Mouse (Mus musculus) frontal cortex, postnatal 10 days (tissue): ENCODE results near the gene Apba2.

Experiments used
- DNase-seq, 2 experiments: peaks; one replicate each; pipeline ENCODE4 v3.0.0; 2022; ENCODE audit warnings: low spot score in 2 of 2, mixed read lengths in 1 of 2

The Apba2 gene

DNA sequence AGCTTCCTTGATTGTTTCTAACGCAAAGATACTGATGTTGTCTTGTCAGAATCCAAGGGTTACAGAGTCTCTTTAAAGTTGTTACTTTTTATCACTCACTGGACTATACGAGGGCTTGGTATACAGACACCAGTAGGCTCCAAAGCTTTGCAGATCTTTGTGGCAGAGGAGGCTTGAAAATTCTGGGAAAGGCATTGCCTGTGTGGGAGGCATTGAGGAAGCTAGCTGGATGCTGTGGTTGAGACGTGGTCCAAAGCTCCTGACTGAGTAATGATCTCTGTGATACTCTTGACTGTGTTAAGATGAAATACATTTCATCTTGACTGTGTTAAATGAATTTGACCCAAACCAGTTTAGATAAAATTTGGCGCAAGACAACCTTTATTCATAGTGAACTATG is 84.6 kb downstream of the Apba2 start:
- DNase-seq = no peak

DNA sequence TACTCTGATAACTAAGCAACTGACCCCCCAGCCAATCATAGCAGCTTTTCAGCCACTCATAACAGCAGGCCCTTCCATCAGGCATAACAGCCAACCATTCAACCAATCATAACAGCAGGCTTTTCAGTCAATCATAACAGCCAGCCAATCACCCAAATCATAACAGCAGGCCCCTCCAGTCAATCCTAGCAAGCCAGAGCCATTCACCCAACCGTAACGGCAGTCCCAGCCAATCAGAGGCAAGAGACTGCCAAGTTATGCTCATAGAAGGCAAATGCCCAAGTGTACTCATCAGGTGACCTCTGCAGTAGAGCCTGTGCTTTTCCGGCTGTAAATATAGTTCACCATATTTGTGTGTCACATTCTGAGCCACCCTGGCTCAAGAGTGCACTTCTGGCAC is 85.1 kb downstream of the Apba2 start:
- no peak for DNase-seq

DNA sequence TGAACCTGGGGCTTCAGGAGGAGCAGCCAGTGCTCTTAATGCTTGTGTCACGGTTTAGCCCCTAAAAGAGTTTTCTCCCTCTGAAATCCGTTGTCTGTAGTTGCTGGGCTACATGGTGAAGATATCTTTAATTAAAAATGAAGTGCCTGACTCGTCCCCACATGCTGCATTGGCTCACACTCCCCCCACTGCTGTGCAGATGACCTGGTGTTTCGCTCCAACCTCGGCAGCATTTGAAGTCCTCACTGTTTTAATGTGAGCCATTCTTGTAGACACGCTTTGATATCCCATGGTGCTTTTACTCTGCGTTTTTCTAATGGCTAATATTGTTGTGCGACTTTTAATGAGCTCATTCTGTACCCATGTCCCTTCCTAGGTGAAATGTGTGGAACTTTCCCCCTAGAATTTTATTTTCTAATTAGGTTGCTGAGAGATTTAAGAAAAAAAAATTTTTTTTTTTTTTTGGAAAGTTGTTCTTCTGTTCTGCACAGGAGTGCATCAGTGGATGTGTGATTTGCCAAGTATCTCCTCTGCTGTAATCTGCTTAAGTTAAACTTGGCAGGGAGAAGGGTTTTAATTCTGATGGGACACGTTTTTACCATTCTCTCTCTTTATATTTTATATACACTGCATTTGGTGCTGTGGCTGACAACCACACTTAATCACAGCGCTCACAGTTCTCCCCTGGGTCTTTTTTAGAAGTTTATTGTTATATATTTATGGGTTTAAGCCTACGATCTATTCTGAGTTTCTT is 87.3 kb downstream of the Apba2 start:
- DNase-seq = no peak

DNA sequence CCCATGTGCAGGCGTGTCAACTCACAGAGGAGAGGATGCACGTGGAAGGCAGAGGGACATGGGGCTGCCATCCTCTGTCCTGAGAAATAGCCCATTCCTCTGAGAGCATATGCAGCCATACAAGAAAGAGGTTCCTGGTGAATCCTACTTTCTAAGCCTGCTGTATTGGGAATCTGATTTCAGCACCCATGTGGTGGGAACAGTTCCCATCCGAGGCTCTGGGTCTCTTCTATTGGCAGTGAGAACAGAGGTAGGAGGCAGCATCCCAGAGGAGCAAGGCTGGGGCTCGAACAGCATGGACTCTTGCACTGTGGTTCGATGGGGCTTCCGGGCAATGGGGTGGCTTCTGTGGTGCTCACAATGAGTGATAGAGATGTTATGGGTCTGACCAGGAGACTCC is 93.8 kb downstream of the Apba2 start:
- no peak for DNase-seq

DNA sequence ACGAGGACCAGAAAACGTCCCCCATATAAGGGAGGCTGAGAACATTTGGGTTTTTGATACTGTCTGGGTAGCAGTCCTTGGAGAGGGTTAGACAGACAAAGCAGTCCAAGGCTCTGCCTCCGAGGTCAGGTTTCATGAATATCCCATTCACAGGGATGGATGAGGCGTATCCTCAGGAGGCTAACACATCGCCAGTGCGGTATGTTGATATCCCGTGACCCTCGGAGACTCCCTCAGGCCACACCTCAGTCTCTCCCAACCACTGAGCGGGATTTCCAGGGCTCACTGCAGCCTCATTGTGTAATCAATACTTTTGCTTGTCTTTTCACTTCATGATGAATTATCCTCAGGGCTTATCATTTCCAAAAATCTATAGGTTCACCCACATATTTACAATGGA is 95.1 kb downstream of the Apba2 start:
- no peak for DNase-seq

DNA sequence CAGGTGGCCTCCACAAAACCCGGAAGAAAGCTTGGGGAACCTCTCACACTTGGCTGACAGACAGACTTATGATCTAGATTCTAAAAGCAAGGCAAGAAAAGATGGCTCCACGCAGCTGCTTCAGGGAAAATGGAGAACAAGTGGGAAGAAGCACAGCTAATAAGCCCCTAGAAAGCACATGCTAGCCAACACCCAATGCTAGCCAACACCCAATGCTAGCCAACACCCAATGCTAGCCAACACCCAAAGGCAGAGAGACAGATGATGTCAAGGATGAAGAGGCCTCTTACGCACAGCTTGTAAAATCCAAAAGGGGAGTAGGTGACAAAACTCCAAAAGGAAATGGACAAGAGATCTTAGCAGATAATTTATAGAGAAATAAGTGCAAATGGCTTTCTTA is 108.4 kb downstream of the Apba2 start:
- no peak for DNase-seq

DNA sequence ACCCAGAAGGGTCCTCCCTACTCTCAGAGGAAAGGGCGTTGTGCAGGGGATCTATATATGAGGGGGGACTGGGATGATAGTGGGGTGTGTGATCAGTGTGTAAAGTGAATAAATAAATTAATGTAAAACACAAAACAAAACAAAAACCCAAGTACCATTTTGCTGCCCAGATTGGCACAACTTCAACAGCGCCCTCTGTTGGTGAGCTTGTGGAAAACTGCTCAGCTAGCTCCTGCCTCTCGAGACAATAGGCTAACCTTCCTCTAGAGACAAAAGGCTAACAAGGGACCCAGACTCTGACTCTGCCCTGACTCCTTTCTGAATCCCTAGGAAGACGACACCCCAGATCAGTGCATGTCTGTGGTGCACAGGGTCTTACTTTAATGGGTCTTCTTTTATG is 109.4 kb downstream of the Apba2 start:
- DNase-seq = no peak

DNA sequence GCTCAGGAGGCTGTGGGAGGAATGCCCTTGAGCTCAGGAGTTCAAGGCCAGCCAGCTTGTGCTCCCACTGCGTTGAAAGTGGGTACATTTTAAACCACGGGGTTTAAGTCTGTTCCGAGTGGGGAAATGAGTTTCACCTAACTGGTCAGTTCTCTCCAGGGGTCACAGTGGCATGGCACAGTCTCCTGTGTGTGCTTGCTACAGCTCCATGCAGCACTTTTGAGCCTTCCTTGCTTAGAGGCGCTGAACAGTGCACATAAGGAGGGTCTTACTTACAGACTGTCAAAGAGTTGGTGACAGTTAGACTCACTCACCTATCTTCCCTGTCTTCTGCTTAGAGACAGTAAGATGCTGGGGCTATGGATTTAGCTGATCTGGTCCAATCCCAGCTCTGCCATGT is 117.8 kb downstream of the Apba2 start:
- no peak for DNase-seq

DNA sequence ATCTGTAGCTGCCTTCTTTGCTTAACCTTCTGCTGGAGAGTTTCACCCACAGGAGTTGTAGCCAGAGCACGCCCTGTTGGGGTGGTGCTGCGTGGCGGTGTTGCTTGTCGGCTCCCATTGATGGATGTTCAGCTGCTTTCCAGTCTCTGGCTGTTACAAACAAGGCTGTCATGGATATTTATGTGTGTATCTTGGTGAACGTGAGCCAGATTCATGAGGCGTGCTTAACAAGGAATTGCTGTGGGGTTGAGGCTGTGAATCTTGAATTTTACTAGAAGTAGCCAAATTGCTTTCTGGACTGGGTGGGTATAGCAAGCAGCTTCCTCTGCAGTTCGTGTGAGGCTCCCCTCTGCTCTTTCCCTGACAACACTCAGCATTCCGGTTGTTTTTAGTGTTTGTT is 125.0 kb downstream of the Apba2 start:
- no peak for DNase-seq

DNA sequence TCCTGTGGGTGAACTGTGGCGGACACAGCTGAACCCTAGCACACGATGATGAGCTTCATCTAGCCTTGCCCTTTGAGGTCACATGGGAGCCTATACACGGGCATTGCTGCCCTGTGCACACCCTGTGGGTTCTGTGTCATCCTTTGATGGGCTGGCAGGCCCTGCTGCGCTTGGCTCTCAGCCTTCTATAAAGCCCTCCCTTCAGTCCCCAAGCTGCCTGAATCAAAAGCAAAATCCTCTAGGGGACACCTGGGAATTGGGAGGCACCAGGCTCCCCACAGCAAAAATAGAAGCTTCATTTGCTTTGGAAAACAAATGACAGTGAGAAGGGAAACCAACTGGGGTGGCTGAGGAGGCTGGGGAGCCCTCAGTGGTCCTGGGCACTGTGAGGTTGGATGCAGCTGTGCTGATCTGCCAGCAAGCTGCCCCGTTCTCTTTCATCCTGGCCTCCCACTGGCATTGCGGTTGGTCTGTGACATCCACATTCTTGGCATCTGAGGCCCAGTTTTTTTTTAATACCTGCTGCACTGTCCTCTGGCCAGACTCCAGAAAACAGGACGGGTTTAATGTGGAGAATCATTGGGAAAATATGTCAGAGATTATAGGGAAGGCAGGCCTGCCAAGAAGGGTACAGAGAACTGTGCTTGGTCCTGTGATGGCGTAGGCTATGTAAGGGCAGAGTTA is 126.6 kb downstream of the Apba2 start:
- no peak for DNase-seq

DNA sequence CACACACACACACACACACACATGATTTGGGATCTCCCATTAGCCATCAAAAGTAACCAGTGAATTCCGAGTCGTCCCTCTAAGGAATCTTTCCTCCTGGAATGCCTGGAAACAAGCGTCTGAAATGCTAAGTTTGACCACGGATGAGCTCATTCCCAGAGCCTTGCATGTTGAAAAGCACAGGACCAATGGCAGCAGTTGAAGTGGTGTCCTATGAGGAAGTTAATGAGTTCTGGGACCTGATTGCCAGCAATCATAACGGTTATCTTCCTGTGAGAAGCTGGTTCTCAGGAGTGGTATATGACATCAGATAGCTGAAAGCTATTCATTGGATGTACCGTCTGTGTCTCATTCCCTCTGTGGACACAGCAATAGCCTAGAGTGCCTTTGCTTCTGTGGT is 129.2 kb downstream of the Apba2 start:
- DNase-seq = no peak

DNA sequence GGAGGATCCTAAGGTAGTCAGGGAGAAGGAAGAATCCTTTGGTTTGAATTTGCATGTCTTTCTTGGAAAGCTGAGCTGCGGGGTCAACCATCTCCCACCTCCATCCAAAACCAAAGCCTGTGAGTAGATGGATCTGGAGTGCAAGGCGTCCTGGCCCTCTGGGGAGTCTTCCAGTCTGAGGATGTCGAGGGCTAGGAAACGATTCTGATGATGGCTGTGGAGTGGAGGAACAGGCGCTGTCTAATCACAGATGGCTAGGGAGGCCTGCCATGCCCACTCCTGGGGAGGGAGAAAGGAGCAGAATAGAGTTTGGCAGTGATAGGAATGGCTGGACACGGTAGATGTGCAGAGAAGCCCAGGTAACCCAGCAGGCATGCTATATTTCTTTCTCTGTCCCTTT is 129.6 kb downstream of the Apba2 start:
- DNase-seq = no peak

DNA sequence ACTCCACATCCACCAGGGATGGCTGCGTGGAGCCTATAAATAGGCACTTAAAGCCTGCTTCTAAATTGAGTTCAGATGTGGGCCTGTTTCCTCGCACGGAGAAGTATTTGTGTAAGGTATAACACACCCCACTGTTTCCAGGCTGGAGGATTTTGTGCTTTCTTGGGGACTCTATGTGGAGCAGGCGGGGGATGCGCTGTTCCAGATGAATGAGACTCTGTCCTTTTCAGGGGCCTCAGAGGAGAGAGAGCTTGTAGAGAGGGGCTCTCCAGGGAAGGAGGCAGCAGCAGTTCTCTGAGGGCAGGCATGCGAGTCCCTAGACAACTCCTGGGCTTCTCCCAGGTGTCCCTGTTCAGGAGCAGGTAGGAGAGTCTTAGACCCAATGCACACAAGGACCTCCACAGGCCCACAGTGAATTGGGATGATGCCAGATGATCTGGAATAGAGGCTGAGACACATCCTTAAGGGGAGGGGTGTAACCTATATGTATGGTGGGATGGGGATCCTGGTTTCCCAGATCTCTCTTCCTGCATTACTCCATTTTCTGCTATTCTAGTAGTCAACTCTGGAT is 130.4 kb downstream of the Apba2 start:
- DNase-seq = peak in 1 of 2 experiments; percentile 38

DNA sequence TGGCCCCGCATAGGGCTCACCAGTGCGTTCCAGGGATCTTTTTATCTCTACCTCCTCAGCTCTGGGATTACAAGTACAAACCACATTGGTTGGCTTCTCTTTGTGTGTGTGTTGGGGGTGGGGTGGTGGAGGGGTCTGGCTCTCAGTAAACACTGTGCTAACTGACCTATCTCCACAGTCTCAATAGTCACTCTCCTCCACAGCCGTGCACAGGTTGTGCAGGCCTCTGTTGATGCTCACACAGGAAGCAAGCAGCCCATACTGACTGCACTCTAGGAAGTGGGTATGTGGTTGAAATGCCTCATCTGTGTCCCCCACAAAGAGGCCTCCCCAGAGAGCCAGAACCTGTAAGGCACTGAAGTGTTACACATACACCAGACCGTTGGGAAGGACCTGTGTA is 131.7 kb downstream of the Apba2 start:
- no peak for DNase-seq

DNA sequence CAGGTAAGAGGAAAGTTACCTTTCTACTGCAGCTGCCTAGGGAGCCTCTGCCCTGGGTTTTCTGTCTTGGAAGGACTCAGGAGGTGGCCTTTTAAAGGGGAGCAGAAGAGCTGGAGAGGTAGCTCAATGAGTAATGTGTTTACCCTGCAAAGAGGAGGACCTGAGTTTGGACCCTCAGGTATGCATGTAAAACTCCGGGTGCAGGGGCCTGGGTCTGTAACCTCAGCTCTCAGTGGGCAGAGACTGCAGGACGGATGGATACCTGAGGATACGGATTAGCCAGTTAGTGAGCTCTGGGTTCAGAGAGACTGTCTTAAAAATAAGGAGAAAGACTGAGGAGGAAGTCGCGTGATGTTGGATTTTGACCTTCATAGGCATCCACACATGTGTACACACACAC is 132.4 kb downstream of the Apba2 start:
- DNase-seq = no peak

DNA sequence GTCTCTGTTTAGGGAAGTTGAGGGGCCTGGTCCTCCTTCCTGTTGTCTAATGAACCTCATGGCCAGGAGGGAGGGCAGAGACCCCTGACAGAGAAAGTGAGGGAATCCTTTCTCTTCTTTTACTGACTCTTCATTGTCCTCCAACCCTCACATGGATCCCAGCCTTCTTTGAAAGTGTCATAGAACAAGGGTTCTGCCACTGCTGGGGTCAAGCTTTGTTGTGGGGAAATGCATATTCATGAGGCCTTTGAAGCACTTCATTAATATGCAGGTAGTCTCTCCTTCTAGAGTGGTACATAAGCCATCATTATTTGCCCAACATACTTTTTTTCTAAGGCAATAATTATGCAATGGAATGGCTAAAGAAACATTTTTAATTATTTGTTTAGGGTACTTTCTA is 133.0 kb downstream of the Apba2 start:
- no peak for DNase-seq

DNA sequence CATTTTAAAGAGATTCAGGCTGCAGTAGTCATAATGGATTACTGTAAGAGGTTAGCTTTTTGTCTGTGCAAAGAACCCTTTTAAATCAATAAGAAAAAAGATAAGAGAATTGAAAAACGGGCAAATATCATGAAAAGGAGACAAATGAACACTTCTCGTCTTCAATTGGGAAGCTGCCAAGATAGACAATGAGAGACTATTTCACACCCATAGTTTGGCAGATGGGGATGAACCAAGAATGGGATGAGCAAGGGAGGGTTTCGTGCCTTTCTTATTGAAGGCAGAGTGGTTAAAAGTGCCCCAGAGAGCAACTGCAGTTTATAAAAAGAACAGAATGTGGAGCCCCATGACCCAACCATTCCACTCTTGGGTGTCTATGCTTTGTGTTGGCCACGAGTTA is 137.4 kb downstream of the Apba2 start:
- no peak for DNase-seq

DNA sequence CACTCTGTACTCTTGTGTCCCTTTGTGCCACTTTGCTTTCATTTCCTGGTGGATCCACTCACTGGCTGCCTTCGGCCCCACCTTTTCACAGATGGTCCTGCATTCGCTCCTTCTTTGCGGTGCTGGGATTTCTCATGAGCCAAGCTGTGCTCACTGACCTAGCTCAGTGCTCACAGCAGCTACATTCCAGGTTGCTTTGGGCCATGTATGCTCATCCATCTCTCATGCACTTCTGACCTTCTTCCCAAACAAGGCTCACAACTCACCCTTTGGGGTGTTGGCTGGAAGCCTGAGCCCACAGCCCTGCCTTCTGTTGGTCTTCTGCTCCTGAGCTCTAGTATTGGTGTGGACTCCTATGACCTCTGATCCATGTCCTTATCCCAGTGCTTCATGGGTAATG is 139.1 kb downstream of the Apba2 start:
- no peak for DNase-seq

DNA sequence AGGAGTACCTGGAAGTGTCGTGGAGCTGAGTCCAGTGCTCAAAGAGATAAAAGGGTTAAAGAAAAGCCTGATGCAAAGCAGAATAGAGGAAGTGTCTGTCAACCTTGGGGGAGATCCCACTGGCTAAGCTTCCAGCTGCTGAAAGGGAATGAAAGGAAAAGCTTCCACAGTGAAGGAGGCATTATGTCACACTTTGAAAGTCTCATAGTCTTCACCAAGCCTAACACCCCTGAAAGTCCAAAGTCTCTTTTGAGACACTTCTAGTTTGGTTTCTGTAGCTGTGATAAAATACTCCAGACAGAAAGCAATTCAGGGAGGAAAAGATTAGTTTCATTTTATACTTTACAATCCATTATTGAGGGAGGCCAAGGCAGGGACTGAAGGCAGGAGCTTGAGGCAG is 141.4 kb downstream of the Apba2 start:
- DNase-seq = no peak

DNA sequence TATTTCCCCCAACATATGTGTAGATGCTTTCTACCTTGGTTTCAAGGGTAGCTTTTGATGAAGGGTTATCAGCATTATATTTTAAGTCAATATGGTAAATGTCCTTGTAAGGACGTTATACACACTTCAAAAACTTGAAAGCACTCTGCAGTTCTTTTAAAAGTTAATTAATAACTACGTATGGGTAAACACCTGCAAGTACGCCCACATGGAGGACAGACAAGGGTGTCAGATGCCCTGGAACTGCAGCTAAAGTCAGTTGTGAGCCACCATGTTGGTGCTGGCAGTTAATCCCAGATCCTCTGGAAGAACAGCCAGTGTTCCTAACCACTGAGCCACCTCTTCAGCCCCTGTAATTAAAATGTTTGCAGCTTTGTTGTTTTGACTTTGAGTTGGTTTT is 144.0 kb downstream of the Apba2 start:
- DNase-seq = no peak

DNA sequence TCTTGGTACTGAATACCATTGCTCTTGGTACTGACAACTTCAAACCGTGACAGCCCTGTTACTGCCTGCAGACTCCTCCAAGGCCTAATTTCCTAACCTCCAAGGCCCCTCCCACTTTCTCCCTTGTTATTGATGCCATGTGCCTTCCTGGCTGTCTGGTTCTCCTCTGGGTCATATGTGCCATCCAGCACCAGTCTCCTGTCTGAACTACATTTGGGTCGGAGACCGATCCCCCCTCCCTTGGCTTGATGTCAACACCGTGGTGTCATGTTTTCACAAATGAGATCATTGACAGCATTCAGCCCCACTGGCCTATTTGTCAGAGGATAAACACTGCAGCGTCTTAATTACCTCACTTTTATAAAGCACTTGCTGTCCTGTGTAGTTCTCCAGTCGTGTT is 144.5 kb downstream of the Apba2 start:
- no peak for DNase-seq

DNA sequence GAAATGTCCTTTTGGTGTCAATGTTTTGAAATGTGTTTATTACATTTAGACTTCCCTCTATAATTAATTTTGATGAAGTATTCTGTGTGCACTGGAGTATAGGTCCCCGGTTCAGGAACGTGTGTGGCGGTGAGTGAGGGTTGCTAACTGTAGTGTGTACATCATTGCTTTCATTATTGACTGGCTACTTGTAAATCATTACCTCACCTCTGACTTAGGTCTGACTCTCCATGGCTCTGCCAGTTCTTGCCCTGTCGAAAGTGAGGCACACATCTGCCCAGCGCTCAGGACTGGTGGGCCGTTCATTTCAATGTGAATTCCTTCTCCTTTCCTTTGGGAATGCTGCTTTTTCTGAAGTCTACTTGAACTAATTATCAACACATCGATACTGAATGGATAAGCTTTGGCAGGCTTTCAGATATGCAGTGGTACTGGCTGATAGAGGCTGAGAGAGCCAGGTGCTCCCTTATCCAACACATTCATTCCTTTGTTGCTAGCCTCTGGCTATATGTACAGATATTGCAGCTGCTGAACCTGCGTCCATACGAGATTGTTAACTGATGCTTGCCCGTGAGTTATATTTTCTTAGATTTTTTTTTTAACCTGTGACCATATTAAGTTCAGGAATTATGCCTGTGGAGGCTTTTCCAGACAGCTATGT is 147.6 kb downstream of the Apba2 start:
- no peak for DNase-seq

DNA sequence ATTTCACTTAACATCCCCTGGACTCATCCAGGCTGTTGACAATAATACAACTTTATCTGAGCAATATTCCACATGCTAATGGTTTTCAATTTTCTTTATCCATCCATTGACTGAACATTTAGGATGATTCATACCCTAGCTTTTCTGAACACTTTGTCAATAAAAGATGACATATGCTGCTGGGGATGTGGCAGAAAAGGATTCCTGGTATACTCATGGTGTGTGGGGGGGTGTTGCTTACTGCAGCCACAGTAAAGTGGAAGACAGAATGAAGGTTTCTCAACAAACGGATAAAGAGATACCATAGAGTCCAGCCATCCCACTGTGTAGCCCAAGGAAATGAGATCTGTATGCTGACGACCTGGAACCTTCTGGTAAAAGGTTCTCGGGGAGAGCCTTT is 150.5 kb downstream of the Apba2 start:
- DNase-seq = no peak
